Comparison of ENCODE assay signal across 8 mouse cellular contexts in the genomic region with DNA sequence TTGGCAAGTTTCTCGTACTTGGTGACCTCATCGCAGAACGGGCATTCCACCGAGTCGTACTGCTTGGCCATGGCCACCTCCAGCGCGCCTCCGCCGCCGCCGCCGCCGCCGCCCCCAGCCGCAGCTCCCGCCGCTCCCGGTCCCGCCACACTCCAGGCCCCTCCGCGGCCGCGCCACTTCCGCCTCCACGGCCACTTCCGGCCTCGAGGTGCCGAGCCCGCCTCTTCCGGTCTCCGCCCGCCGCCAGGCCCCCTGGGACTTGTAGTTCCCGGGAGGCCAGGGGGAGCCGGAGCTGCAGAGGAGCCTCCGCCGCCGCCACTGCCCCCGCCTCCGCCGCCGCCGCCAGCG. TPM values are rescaled to one million over a fixed set of nuclear protein-coding genes. Genes with fewer than 3 reads are reported as not detected.
DNase-seq lines count a peak whose midpoint lies in the region; ATAC-seq and TF ChIP-seq lines count a peak whose summit lies in the region.

No protein-coding gene starts in this region.

- H3ac ChIP-seq in myocyte (ENCODE audit: control insufficient read depth, insufficient read length), result peak overlapping the region; percentile 87

- H3K4me3 ChIP-seq in embryonic facial prominence, embryonic 14.5 days (ENCODE audit: low read depth, low read length), result peak overlapping the region; percentile 91
- peak overlapping the region; percentile 89 for H3K4me3 ChIP-seq in liver, embryonic 11.5 days (ENCODE audit: low read depth, low read length)
- H3K4me3 ChIP-seq in myocyte, result peak overlapping the region; percentile 65
- peak overlapping the region; percentile 86 for H3K4me3 ChIP-seq in stomach, embryonic 15.5 days (replicated peaks)

- peak; percentile 99 for DNase-seq in B cell, adult 2 months
- peak; percentile 85 to 89 for DNase-seq in adrenal gland, postnatal 4 days (ENCODE audit: low spot score in 2 of 2)
- peak; percentile 95 for DNase-seq in embryonic facial prominence, embryonic 14.5 days (ENCODE audit: low spot score)
- DNase-seq in heart, adult 8-10 months (ENCODE audit: low spot score), result peak; percentile 93
- peak; percentile 95 for DNase-seq in kidney, adult 9 months
- peak; percentile 95 for DNase-seq in liver, embryonic 11.5 days (ENCODE audit: low spot score)

- H3K4me2 ChIP-seq in embryonic facial prominence, embryonic 14.5 days (ENCODE audit: low read depth, low read length), result peak overlapping the region; percentile 78
- peak overlapping the region; percentile 76 for H3K4me2 ChIP-seq in liver, embryonic 11.5 days
- H3K4me2 ChIP-seq in myocyte (ENCODE audit: low read depth), result no peak overlapping the region
- peak overlapping the region; percentile 86 for H3K4me2 ChIP-seq in stomach, embryonic 15.5 days

- peaks cover 32% of the 10 kb centered on the region for H3K36me3 ChIP-seq in embryonic facial prominence, embryonic 14.5 days (ENCODE audit: control insufficient read depth, insufficient read depth, low read length)
- H3K36me3 ChIP-seq in liver, embryonic 11.5 days (ENCODE audit: control insufficient read depth, insufficient read depth, low read length), result peaks cover 30% of the 10 kb centered on the region
- peaks cover 31% of the 10 kb centered on the region for H3K36me3 ChIP-seq in myocyte (ENCODE audit: control insufficient read depth, insufficient read depth)
- H3K36me3 ChIP-seq in stomach, embryonic 15.5 days, result peaks cover 32% of the 10 kb centered on the region

- no CpG with 5 or more reads among the region's 44 CpGs for WGBS in embryonic facial prominence, embryonic 14.5 days
- under 1% methylated on average over 34 of the region's 44 CpGs for WGBS in liver, embryonic 11.5 days
- 0% methylated on average over 36 of the region's 44 CpGs for WGBS in stomach, embryonic 15.5 days

- H3K9ac ChIP-seq in embryonic facial prominence, embryonic 14.5 days (ENCODE audit: low read depth, low read length), result peak overlapping the region; percentile 86
- peak overlapping the region; percentile 80 for H3K9ac ChIP-seq in liver, embryonic 11.5 days (ENCODE audit: low read depth, low read length)
- H3K9ac ChIP-seq in stomach, embryonic 15.5 days, result peak overlapping the region; percentile 75

- no peak for TF ChIP-seq POLR2A in myocyte (IDR thresholded peaks at IDR 0.05; ENCODE audit: insufficient read length, low read depth)

- H3K27ac ChIP-seq in embryonic facial prominence, embryonic 14.5 days (replicated peaks; ENCODE audit: low read depth, low read length), result peak overlapping the region; percentile 95
- H3K27ac ChIP-seq in liver, embryonic 11.5 days (ENCODE audit: low read depth, low read length), result peak overlapping the region; percentile 94
- peak overlapping the region; percentile 97 for H3K27ac ChIP-seq in stomach, embryonic 15.5 days

- H3K27me3 ChIP-seq in embryonic facial prominence, embryonic 14.5 days (replicated peaks; ENCODE audit: control insufficient read depth, insufficient read depth, low read length), result no peaks in the 10 kb centered on the region
- no peaks in the 10 kb centered on the region for H3K27me3 ChIP-seq in liver, embryonic 11.5 days (replicated peaks; ENCODE audit: control insufficient read depth, insufficient read depth, low read length)
- no peaks in the 10 kb centered on the region for H3K27me3 ChIP-seq in myocyte (ENCODE audit: control insufficient read depth, insufficient read depth, insufficient read length)
- H3K27me3 ChIP-seq in stomach, embryonic 15.5 days (replicated peaks), result no peaks in the 10 kb centered on the region

- peak; percentile 93 for ATAC-seq in embryonic facial prominence, embryonic 14.5 days (ENCODE audit: low read depth)
- ATAC-seq in liver, embryonic 11.5 days (replicated peaks; ENCODE audit: low FRiP score), result peak; percentile 87
- ATAC-seq in stomach, embryonic 15.5 days (ENCODE audit: insufficient read depth, low FRiP score, low read depth), result peak; percentile 88

- H3K9me3 ChIP-seq in embryonic facial prominence, embryonic 14.5 days (ENCODE audit: control insufficient read depth, low read length), result no peaks in the 10 kb centered on the region
- no peaks in the 10 kb centered on the region; the same call in 1 of the 2 replicates for H3K9me3 ChIP-seq in liver, embryonic 11.5 days (ENCODE audit: control insufficient read depth, low read length)
- H3K9me3 ChIP-seq in stomach, embryonic 15.5 days, result no peaks in the 10 kb centered on the region

- 0 out of 2 replicates have a peak, but pooled peaks cover 3% of the 10 kb centered on the region for H3K4me1 ChIP-seq in embryonic facial prominence, embryonic 14.5 days (ENCODE audit: control insufficient read depth, insufficient read depth, low read length)
- H3K4me1 ChIP-seq in liver, embryonic 11.5 days (replicated peaks; ENCODE audit: control insufficient read depth, insufficient read depth, low read length), result peaks cover 31% of the 10 kb centered on the region
- peaks cover 28% of the 10 kb centered on the region for H3K4me1 ChIP-seq in stomach, embryonic 15.5 days

- peaks cover 47% of the 10 kb centered on the region for H3K79me2 ChIP-seq in myocyte (ENCODE audit: control insufficient read depth, insufficient read depth)

TF ChIP-seq in myocyte, 11 proteins besides CTCF, POLR2A, EP300 and RAD21:
- TF ChIP-seq MAX (IDR thresholded peaks at IDR 0.05; ENCODE audit: low read depth) (no peak), USF1 (IDR thresholded peaks at IDR 0.05; ENCODE audit: low read depth) (no peak), POLR2AphosphoS2 (IDR thresholded peaks at IDR 0.05; ENCODE audit: insufficient read length, low read depth) (no peak), SRF (IDR thresholded peaks at IDR 0.05; ENCODE audit: control insufficient read depth, insufficient read length, low read depth) (no peak), MYOG (IDR thresholded peaks at IDR 0.05; ENCODE audit: control insufficient read depth in 1 of 3, insufficient read depth in 1 of 3, insufficient read length in 2 of 3, low read depth in 2 of 3) (no peak), E2F4 (IDR thresholded peaks at IDR 0.05; ENCODE audit: insufficient read depth) (no peak)

RNA-seq across cellular contexts. Expression of gene Cdk9, which starts 0.3 kb away (rescaled TPM):
- total RNA-seq in adrenal gland, postnatal 4 days (2021), result 100 to 1,000 TPM; 102 to 105 TPM
- 67.4 and 82.3 TPM in 2 replicates for polyA plus RNA-seq in embryonic facial prominence, embryonic 14.5 days (2014; fragmentation: Nextera tagmentation; extraction: Ambion mirVana)
- 10 to 100 TPM; 23.3 to 27.1 (median 25.7) TPM for total RNA-seq in heart, adult 8-10 months (2022)
- 83.4 and 84.5 TPM in 2 replicates for polyA plus RNA-seq in liver, embryonic 11.5 days (2014; fragmentation: Nextera tagmentation; extraction: Ambion mirVana)
- 76.6 TPM for polyA plus RNA-seq in myocyte (2012; fragmentation: generic; extraction: Trizol)
- polyA plus RNA-seq in stomach, embryonic 15.5 days (2015; fragmentation: Nextera tagmentation; extraction: Ambion mirVana), result 89.8 and 91.4 TPM in 2 replicates

RNA-seq across cellular contexts. Expression of gene Sh2d3c, which starts 8.3 kb away (rescaled TPM):
- total RNA-seq in adrenal gland, postnatal 4 days (2021), result 10 to 100 TPM; 32.3 to 32.9 TPM
- polyA plus RNA-seq in embryonic facial prominence, embryonic 14.5 days (2014; fragmentation: Nextera tagmentation; extraction: Ambion mirVana), result 21.7 and 28.3 TPM in 2 replicates
- total RNA-seq in heart, adult 8-10 months (2022), result 10 to 100 TPM; 16.4 to 28.8 (median 21.7) TPM
- 13.4 and 14.2 TPM in 2 replicates for polyA plus RNA-seq in liver, embryonic 11.5 days (2014; fragmentation: Nextera tagmentation; extraction: Ambion mirVana)
- polyA plus RNA-seq in myocyte (2012; fragmentation: generic; extraction: Trizol), result 0.52 TPM
- polyA plus RNA-seq in stomach, embryonic 15.5 days (2015; fragmentation: Nextera tagmentation; extraction: Ambion mirVana), result 26.2 and 28.6 TPM in 2 replicates

RNA-seq across cellular contexts. Expression of gene Fpgs, which starts 8.6 kb away (rescaled TPM):
- total RNA-seq in adrenal gland, postnatal 4 days (2021), result 10 to 100 TPM; 33.2 to 36.2 TPM
- 28.2 and 31.0 TPM in 2 replicates for polyA plus RNA-seq in embryonic facial prominence, embryonic 14.5 days (2014; fragmentation: Nextera tagmentation; extraction: Ambion mirVana)
- total RNA-seq in heart, adult 8-10 months (2022), result 1 to 10 TPM; 5.5 to 6.0 (median 5.8) TPM
- polyA plus RNA-seq in liver, embryonic 11.5 days (2014; fragmentation: Nextera tagmentation; extraction: Ambion mirVana), result 46.2 and 47.1 TPM in 2 replicates
- polyA plus RNA-seq in myocyte (2012; fragmentation: generic; extraction: Trizol), result 20.7 TPM
- polyA plus RNA-seq in stomach, embryonic 15.5 days (2015; fragmentation: Nextera tagmentation; extraction: Ambion mirVana), result 33.8 and 34.1 TPM in 2 replicates

RNA-seq across cellular contexts. Expression of gene 6330409D20Rik, which starts 28.3 kb away (rescaled TPM):
- total RNA-seq in adrenal gland, postnatal 4 days (2021), result under 1 TPM in 1 of 2 experiments, not detected in 1; 0.28 TPM
- 0.33 and 0.45 TPM in 2 replicates for polyA plus RNA-seq in embryonic facial prominence, embryonic 14.5 days (2014; fragmentation: Nextera tagmentation; extraction: Ambion mirVana)
- total RNA-seq in heart, adult 8-10 months (2022), result not detected
- polyA plus RNA-seq in liver, embryonic 11.5 days (2014; fragmentation: Nextera tagmentation; extraction: Ambion mirVana), result 0.22 TPM in 1 of 2 replicates, not detected in the other
- polyA plus RNA-seq in myocyte (2012; fragmentation: generic; extraction: Trizol), result not detected
- polyA plus RNA-seq in stomach, embryonic 15.5 days (2015; fragmentation: Nextera tagmentation; extraction: Ambion mirVana), result 0.27 and 0.45 TPM in 2 replicates

RNA-seq across cellular contexts. Expression of gene Tor2a, which starts 44.5 kb away (rescaled TPM):
- 10 to 100 TPM; 31.5 to 36.5 TPM for total RNA-seq in adrenal gland, postnatal 4 days (2021)
- polyA plus RNA-seq in embryonic facial prominence, embryonic 14.5 days (2014; fragmentation: Nextera tagmentation; extraction: Ambion mirVana), result 64.5 and 73.2 TPM in 2 replicates
- 10 to 100 TPM in 1 of 4 experiments, 1 to 10 TPM in 3; 7.8 to 10.1 (median 8.2) TPM for total RNA-seq in heart, adult 8-10 months (2022)
- polyA plus RNA-seq in liver, embryonic 11.5 days (2014; fragmentation: Nextera tagmentation; extraction: Ambion mirVana), result 57.2 and 60.5 TPM in 2 replicates
- 37.3 TPM for polyA plus RNA-seq in myocyte (2012; fragmentation: generic; extraction: Trizol)
- 63.8 and 68.5 TPM in 2 replicates for polyA plus RNA-seq in stomach, embryonic 15.5 days (2015; fragmentation: Nextera tagmentation; extraction: Ambion mirVana)

Comparison
In these comparisons a context has a peak if more than half of its experiments do, and no peak if none do; other contexts are left out.
1. Peak in every context shown above with its lines: DNase-seq, ATAC-seq, H3K4me3 ChIP-seq and H3K27ac ChIP-seq.